Mouse (Mus musculus) frontal cortex, postnatal 10 days (tissue): ENCODE results near the gene Duoxa1.
"Not testable (repeated sequence)": the region's sequence is repeated elsewhere in the genome, so short reads cannot be mapped to it uniquely, and the experiment has no call there.

Experiments used
- DNase-seq, 2 experiments: peaks; one replicate each; pipeline ENCODE4 v3.0.0; 2022; ENCODE audit warnings: low spot score in 2 of 2, mixed read lengths in 1 of 2

The Duoxa1 gene

DNA sequence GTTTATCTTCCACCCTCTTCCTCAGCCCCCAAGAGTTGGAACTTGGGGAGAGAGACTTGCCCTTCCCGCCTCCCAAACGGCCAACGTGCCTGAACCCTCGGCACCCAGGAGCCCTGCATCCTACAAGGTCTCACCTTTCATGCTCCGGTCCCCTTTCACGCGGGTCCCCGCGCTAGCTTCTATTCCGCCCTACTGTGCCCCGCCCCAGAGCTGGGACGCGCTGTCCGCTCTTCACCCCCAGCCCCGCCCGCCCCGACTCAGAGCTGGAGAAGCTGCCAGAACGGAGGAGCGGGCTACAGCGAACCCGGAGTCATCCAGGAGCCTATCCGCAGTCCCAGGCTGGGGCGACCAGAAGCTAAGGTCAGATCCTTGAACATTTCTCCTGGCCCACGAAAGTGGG lies at the start of gene Duoxa1:
Gene Duoxa1 (minus strand): TSS at position 195 of the 400 bp plus-strand sequence.
- DNase-seq, result no peak

GRCm38 (mm10) chr2:122362622-122363523 lies 49.3 kb upstream of the Duoxa1 start:
- no peak for DNase-seq

GRCm38 (mm10) chr2:122361868-122362621 lies 48.5 kb upstream of the Duoxa1 start:
- no peak for DNase-seq

- DNase-seq, result no peak
Measured at GRCm38 (mm10) chr2:122361181-122361580, 47.7 kb upstream of the Duoxa1 start.

GRCm38 (mm10) chr2:122360310-122360709 lies 46.8 kb upstream of the Duoxa1 start:
- no peak for DNase-seq

DNA sequence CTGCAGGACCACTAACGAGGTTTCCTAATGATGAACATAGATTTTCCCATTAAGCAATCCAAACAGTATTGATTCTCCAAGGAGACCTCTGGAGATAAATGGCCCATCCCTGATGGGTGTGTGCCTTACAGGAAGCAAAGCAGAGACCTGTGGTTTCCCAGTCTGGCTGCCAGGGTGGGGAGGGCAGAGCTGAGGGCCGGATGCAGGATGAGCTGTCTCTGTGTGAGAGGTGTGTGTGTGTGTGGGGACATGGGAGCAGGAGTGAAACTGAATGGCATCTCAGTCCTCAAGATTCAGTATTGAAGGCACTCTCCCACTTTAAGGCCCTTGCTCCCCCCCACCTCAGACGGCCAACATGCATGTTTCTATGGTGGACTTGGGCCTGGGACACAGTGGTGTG lies 42.7 kb upstream of the Duoxa1 start:
- DNase-seq, result no peak

DNA sequence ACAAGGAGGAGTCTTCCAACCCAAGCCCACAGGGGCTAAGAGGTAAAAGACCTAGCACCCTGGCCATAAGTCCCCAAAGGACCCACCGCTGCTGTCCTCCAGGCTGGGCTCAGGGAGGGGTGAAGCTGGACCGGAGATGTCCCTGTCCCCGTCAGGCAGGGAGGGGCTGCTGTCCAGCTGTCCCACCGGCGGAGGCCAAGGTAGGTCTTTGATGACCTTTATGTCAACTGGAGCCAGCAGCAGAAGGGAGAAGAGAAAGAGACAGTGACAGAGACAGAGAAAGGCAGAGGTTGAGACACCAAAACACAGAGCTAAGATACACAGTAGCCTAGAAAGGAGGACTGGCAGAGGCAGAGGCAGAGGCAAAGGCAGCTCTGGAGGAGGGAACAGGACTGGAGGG lies 41.9 kb upstream of the Duoxa1 start:
- DNase-seq, result no peak

DNA sequence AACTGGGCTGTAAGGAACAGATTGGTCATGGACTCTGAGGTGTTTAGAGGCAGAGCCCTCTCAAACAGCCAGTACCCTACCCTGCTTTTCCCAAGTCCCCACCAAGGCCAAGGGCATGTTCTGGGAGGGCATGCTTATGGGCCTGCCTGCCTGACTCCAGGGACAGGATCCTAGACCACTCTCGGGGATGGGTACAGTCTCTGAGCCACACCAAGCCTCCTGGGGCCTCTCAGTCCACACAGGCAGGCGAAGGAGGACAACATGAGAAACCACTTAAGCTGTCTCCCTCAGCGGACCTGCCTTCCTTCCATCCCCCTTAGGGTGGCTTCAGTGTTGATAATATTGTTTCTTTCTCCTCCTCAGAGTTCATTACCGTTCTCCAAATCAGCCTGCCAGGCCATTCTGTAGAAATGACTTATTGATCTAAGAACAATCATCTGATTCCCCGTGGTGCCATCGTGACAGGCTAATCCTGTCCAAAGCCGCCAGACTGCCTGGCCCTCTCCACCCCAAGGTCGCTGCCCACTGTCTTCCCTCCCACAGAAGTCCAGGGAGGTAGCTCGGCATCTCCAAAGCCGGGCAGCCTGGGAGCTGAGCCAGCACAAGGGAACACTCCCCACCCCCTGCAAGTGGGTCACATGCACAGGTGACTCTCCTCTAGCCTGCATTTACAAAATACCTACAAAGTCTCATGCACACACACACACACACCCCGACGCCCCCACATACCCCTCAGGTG lies 40.8 kb upstream of the Duoxa1 start:
- no peak for DNase-seq

GRCm38 (mm10) chr2:122353765-122354164 lies 40.2 kb upstream of the Duoxa1 start:
- no peak for DNase-seq

DNA sequence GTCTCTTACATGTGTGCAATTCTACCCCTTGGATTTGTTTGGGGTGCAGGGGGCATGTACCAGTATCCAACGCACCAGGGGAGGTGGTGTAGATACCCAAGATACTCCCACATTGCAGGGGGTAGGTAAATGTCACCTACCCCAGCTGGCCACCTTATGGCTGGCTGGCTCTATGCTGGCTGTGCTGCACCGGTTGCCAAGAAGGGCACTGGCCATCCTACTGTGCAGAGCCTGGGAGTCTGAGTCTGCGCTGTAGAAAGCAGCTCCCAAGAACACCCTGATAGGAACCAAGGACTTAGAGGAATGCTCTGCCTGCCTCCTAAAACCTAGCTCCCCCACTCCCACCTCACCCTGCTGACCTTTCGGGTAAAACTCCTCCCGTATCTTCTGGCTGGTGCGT lies 39.5 kb upstream of the Duoxa1 start:
- DNase-seq, result no peak

GRCm38 (mm10) chr2:122351931-122352329 lies 38.4 kb upstream of the Duoxa1 start:
- peak; percentile 70 to 71 for DNase-seq

GRCm38 (mm10) chr2:122351156-122351930 lies 37.8 kb upstream of the Duoxa1 start:
- no peak for DNase-seq

GRCm38 (mm10) chr2:122349136-122349785 lies 35.7 kb upstream of the Duoxa1 start:
- no peak for DNase-seq

DNA sequence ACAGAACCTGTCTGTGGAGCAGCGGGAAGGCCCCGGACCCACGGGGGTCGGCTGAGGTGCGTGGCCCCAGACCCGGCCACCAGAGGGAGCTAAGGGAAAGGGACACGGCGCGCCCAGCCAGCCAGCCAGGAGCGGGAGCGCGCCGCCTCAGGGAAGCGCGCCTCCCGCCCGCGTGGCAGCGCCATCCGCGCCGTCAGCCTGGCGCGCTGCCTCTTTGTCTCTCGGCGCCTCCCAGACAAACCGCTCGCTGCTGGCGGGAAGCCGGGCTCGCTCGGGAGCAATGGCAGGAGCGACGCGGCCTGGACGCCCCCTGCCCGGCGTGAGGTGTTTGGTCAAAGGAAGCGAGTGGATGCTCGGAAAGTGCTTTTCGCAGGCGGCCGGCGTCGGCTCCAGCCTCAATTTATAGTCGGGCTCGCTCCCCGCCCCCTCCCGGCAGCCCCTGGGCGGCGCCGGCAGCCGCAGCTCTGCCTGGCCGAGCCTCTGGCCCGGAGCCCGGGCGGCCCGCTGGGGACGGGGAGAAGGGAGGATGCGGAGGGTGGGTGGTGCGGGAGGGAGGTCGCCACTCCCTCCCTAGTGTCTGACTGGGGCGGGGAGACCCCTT lies 35.1 kb upstream of the Duoxa1 start:
- peak; percentile 77 to 87 for DNase-seq

- no peak for DNase-seq
Measured at GRCm38 (mm10) chr2:122347257-122347656, 33.7 kb upstream of the Duoxa1 start.

DNA sequence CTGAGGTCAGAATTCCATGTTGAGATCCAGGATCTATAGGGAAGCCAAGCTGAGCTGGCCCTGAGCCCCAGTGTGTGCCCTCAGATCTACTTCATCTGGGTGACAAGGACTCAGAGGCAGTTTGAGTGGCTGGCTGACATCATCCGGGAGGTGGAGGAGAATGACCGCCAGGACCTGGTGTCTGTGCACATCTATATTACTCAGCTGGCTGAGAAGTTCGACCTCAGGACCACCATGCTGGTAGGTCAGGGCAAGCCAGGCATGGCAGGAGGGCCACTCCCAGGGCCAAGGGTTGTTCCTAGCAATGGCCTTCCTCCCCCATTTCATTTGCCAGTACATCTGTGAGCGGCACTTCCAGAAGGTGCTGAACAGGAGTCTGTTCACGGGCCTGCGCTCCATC lies 32.6 kb upstream of the Duoxa1 start:
- not testable (repeated sequence) for DNase-seq

DNA sequence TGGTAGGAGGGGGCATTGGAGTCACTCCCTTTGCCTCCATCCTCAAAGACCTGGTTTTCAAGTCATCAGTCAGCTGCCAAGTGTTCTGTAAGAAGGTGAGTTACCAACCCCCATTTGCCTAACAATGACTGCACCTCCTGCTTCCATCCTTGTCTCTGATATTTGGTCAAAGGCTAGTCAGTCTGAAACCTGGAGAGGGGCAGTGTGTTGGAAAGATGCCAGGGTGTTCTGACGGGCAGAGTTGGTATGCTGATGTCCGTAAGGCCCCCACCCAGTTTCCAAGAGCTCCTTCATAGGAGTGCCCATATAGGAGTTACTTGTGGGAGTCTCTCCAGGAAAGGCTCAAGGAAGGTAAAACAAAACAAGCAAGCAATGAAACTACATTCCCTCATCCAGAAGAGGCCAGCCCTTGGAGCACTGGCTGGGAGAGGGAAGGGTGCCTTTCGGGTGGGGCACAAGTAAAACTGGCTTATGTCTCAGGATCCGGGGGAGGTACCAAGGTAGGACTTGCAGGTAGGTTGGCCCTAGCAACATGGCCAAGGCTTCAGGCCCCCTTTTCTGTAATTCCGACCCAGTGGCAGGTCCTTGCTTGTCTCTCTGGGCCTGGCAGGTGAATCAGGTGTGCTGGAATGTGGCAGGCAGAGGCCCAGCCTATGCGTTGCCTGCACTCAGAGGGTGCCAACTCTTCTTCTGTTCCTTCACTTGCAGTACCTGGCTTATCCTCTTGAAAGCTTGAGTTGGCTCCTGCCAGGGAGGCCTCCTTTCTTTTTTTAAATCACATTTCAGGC lies 31.8 kb upstream of the Duoxa1 start:
- no peak for DNase-seq

- DNase-seq, result no peak
Measured at GRCm38 (mm10) chr2:122337291-122337690, 23.8 kb upstream of the Duoxa1 start.

- DNase-seq, result no peak
Measured at GRCm38 (mm10) chr2:122334170-122334569, 20.6 kb upstream of the Duoxa1 start.

- no peak for DNase-seq
Measured at GRCm38 (mm10) chr2:122332222-122332621, 18.7 kb upstream of the Duoxa1 start.
